Mouse (Mus musculus) R1 (cell line): ENCODE measurements at regions not wholly inside any gene's neighbourhood (a gene's known extent, or its start where the extent isn't known, plus 50 kb on each side); places are given as distances from the start of the nearest gene placed in this dataset.
A peak's percentile ranks its signal among the peaks of the same experiment; 100 is the strongest.

Experiments
- DNase-seq: peaks from one replicate; pipeline ENCODE4 v3.0.0-alpha.2; 2018; ENCODE audit warnings: low read depth, low spot score

- no peak for DNase-seq
Measured at GRCm38 (mm10) chr10:95034566-95034965, 89.9 kb upstream of the Plxnc1 start.

GRCm38 (mm10) chr10:95032760-95033716 lies 88.4 kb upstream of the Plxnc1 start:
- no peak for DNase-seq

GRCm38 (mm10) chr10:95031371-95031770 lies 86.7 kb upstream of the Plxnc1 start:
- DNase-seq = no peak

- DNase-seq = no peak
Measured at GRCm38 (mm10) chr10:95030801-95031200, 86.2 kb upstream of the Plxnc1 start.

GRCm38 (mm10) chr10:95029554-95029953 lies 84.9 kb upstream of the Plxnc1 start:
- DNase-seq = no peak

- no peak for DNase-seq
Measured at GRCm38 (mm10) chr10:95025569-95026327, 81.1 kb upstream of the Plxnc1 start.

- DNase-seq = no peak
Measured at GRCm38 (mm10) chr10:95021209-95021608, 76.6 kb upstream of the Plxnc1 start.

GRCm38 (mm10) chr10:95016896-95017295 lies 72.3 kb upstream of the Plxnc1 start:
- no peak for DNase-seq

- no peak for DNase-seq
Measured at GRCm38 (mm10) chr10:95015298-95015951, 70.8 kb upstream of the Plxnc1 start.

- no peak for DNase-seq
Measured at GRCm38 (mm10) chr10:95013946-95014345, 69.3 kb upstream of the Plxnc1 start.

GRCm38 (mm10) chr10:95013213-95013915 lies 68.7 kb upstream of the Plxnc1 start:
- DNase-seq = no peak

- DNase-seq = no peak
Measured at GRCm38 (mm10) chr10:95010333-95010732, 65.7 kb upstream of the Plxnc1 start.

GRCm38 (mm10) chr10:95009081-95009480 lies 64.4 kb upstream of the Plxnc1 start:
- no peak for DNase-seq

- DNase-seq = peak; percentile 46
Measured at GRCm38 (mm10) chr10:95004065-95004763, 59.6 kb upstream of the Plxnc1 start.

- DNase-seq = no peak
Measured at GRCm38 (mm10) chr10:95003621-95004020, 59.0 kb upstream of the Plxnc1 start.

- DNase-seq = no peak
Measured at GRCm38 (mm10) chr10:95001650-95002049, 57.0 kb upstream of the Plxnc1 start.

GRCm38 (mm10) chr10:94999716-95000115 lies 55.1 kb upstream of the Plxnc1 start:
- no peak for DNase-seq
